Mouse (Mus musculus): ENCODE measurements around the gene Ccnf.
A peak's percentile ranks its signal among the peaks of the same experiment; 100 is the strongest.

GRCm38 (mm10) chr17:24226721-24227120 is 24.6 kb downstream of the Ccnf start:
- TF ChIP-seq CTCF (IDR thresholded peaks at IDR 0.05; ENCODE audit: low read depth, low read length) (no peak), POLR2A (IDR thresholded peaks at IDR 0.05; ENCODE audit: extremely low read depth, insufficient read depth, low read length) (0 out of 2 replicates have a peak, but pooled peaks have one; percentile 40)
